Mouse (Mus musculus): ENCODE results near the gene Leng8. TPM values are rescaled to one million over a fixed set of nuclear protein-coding genes. Genes with fewer than 3 reads are reported as not detected.

The Leng8 gene
- polyA plus RNA-seq, 1 experiment from 2014 or later = 20.1 TPM

GRCm38 (mm10) chr7:4139391-4139790, 2.6 kb downstream of the Leng8 start:
- Histone ChIP-seq H3K9ac (no peak overlapping the region), H3K27me3 (no peaks in the 10 kb centered on the region), H3K4me2 (no peak overlapping the region), H3K4me1 (replicated peaks) (peaks cover 32% of the 10 kb centered on the region), H3K36me3 (replicated peaks) (peaks cover 64% of the 10 kb centered on the region), H3K4me3 (replicated peaks) (no peak overlapping the region), H3K9me3 (replicated peaks) (no peaks in the 10 kb centered on the region), H3K27ac (replicated peaks) (no peak overlapping the region)
- 93% methylated on average over 5 of the region's 5 CpGs for WGBS (ENCODE audit: insufficient replicate concordance)
- ATAC-seq (ENCODE audit: insufficient read depth) = no peak

- no peak for ATAC-seq (ENCODE audit: insufficient read depth)
- Histone ChIP-seq H3K27me3 (no peaks in the 10 kb centered on the region), H3K4me3 (replicated peaks) (no peak overlapping the region), H3K9me3 (replicated peaks) (no peaks in the 10 kb centered on the region), H3K27ac (replicated peaks) (no peak overlapping the region), H3K9ac (no peak overlapping the region), H3K36me3 (replicated peaks) (peaks cover 88% of the 10 kb centered on the region), H3K4me2 (no peak overlapping the region), H3K4me1 (replicated peaks) (peaks cover 28% of the 10 kb centered on the region)
- 86% methylated on average over 6 of the region's 6 CpGs for WGBS (ENCODE audit: insufficient replicate concordance)
These were observed 4.9 kb downstream of the Leng8 start for GRCm38 (mm10) chr7:4141648-4142325.

GRCm38 (mm10) chr7:4142796-4143445, 6.1 kb downstream of the Leng8 start:
- ATAC-seq (ENCODE audit: insufficient read depth) = no peak
- H3K4me3 ChIP-seq (replicated peaks) = no peak overlapping the region
- H3K4me1 ChIP-seq (replicated peaks) = peaks cover 32% of the 10 kb centered on the region
- no peaks in the 10 kb centered on the region for H3K9me3 ChIP-seq (replicated peaks)
- H3K36me3 ChIP-seq (replicated peaks) = peaks cover 99% of the 10 kb centered on the region
- WGBS (ENCODE audit: insufficient replicate concordance) = 88% methylated on average over 10 of the region's 10 CpGs
- H3K27me3 ChIP-seq = no peaks in the 10 kb centered on the region
- H3K27ac ChIP-seq (replicated peaks) = no peak overlapping the region
- H3K9ac ChIP-seq = no peak overlapping the region
- H3K4me2 ChIP-seq = no peak overlapping the region

- H3K4me2 ChIP-seq = no peak overlapping the region
- no peak overlapping the region for H3K27ac ChIP-seq (replicated peaks)
- WGBS (ENCODE audit: insufficient replicate concordance) = 94% methylated on average over 19 of the region's 19 CpGs
- ATAC-seq (ENCODE audit: insufficient read depth) = no peak
- H3K4me1 ChIP-seq (replicated peaks) = peaks cover 32% of the 10 kb centered on the region
- no peak overlapping the region for H3K4me3 ChIP-seq (replicated peaks)
- H3K9me3 ChIP-seq (replicated peaks) = no peaks in the 10 kb centered on the region
- no peaks in the 10 kb centered on the region for H3K27me3 ChIP-seq
- no peak overlapping the region for H3K9ac ChIP-seq
- peaks cover 95% of the 10 kb centered on the region for H3K36me3 ChIP-seq (replicated peaks)
These were observed 6.7 kb downstream of the Leng8 start for GRCm38 (mm10) chr7:4143506-4143905.

DNA sequence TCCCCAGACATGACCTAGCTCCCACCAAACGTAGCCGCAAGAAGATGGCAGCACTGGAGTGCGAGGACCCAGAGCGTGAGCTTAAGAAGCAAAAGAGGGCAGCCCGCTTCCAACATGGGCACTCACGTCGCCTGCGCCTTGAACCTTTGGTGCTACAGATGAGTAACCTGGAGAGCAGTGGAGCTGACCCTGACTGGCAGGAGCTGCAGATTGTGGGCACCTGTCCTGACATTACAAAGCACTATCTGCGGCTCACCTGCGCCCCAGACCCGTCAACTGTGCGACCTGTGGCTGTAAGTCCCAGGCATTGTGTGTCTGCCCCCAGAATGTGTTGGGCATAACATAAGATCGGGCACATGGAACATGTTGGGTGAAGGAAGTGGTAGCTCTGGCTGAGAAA, 7.2 kb downstream of the Leng8 start:
- WGBS (ENCODE audit: insufficient replicate concordance) = 94% methylated on average over 13 of the region's 13 CpGs
- no peak overlapping the region for H3K4me2 ChIP-seq
- H3K4me3 ChIP-seq (replicated peaks) = no peak overlapping the region
- ATAC-seq (ENCODE audit: insufficient read depth) = no peak
- no peaks in the 10 kb centered on the region for H3K27me3 ChIP-seq
- H3K9ac ChIP-seq = no peak overlapping the region
- H3K4me1 ChIP-seq (replicated peaks) = peaks cover 33% of the 10 kb centered on the region
- H3K27ac ChIP-seq (replicated peaks) = no peak overlapping the region
- peaks cover 90% of the 10 kb centered on the region for H3K36me3 ChIP-seq (replicated peaks)
- H3K9me3 ChIP-seq (replicated peaks) = no peaks in the 10 kb centered on the region

DNA sequence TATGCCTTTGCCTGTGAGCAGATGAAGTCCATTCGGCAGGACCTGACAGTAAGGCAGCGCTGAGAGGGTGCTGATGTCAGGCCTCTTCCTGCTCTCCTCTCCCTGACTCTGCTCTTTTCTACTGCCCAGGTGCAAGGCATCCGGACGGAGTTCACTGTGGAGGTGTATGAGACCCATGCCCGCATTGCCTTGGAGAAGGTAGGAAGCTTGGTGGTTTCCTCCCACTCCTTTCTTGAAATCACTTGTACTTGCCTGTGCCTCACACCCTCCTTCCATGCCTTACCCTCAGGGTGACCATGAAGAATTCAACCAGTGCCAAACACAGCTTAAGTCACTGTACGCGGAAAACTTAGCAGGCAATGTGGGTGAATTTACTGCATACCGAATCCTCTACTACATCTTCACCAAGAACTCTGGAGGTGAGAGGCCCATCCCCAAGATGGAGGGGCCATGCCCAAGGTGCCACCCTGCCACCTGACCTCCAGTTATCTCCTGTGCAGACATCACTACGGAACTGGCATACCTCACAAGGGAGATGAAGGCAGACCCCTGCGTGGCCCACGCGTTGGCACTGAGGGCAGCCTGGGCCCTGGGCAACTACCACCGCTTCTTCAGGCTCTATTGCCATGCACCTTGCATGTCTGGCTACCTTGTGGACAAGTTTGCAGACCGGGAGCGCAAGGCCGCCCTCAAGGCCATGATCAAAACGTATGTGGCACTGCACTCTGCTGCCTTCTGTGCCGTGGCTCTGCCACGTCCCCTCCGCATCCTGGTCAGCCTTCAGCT, 8.1 kb downstream of the Leng8 start:
- no peak overlapping the region for H3K4me3 ChIP-seq (replicated peaks)
- peaks cover 80% of the 10 kb centered on the region for H3K36me3 ChIP-seq (replicated peaks)
- H3K4me1 ChIP-seq (replicated peaks) = peaks cover 40% of the 10 kb centered on the region
- H3K4me2 ChIP-seq = no peak overlapping the region
- 90% methylated on average over 20 of the region's 20 CpGs for WGBS (ENCODE audit: insufficient replicate concordance)
- H3K9ac ChIP-seq = no peak overlapping the region
- no peak overlapping the region for H3K27ac ChIP-seq (replicated peaks)
- H3K27me3 ChIP-seq = no peaks in the 10 kb centered on the region
- H3K9me3 ChIP-seq (replicated peaks) = no peaks in the 10 kb centered on the region
- no peak for ATAC-seq (ENCODE audit: insufficient read depth)

GRCm38 (mm10) chr7:4145552-4146190, 8.8 kb downstream of the Leng8 start:
- no peak for ATAC-seq (ENCODE audit: insufficient read depth)
- Histone ChIP-seq H3K9ac (no peak overlapping the region), H3K4me1 (replicated peaks) (peaks cover 47% of the 10 kb centered on the region), H3K27ac (replicated peaks) (no peak overlapping the region), H3K4me3 (replicated peaks) (no peak overlapping the region), H3K9me3 (replicated peaks) (no peaks in the 10 kb centered on the region), H3K27me3 (peaks cover under 1% of the 10 kb centered on the region; the same call in 1 of the 2 replicates), H3K4me2 (no peak overlapping the region), H3K36me3 (replicated peaks) (peaks cover 73% of the 10 kb centered on the region)
- 60% methylated on average over 6 of the region's 6 CpGs for WGBS (ENCODE audit: insufficient replicate concordance)

DNA sequence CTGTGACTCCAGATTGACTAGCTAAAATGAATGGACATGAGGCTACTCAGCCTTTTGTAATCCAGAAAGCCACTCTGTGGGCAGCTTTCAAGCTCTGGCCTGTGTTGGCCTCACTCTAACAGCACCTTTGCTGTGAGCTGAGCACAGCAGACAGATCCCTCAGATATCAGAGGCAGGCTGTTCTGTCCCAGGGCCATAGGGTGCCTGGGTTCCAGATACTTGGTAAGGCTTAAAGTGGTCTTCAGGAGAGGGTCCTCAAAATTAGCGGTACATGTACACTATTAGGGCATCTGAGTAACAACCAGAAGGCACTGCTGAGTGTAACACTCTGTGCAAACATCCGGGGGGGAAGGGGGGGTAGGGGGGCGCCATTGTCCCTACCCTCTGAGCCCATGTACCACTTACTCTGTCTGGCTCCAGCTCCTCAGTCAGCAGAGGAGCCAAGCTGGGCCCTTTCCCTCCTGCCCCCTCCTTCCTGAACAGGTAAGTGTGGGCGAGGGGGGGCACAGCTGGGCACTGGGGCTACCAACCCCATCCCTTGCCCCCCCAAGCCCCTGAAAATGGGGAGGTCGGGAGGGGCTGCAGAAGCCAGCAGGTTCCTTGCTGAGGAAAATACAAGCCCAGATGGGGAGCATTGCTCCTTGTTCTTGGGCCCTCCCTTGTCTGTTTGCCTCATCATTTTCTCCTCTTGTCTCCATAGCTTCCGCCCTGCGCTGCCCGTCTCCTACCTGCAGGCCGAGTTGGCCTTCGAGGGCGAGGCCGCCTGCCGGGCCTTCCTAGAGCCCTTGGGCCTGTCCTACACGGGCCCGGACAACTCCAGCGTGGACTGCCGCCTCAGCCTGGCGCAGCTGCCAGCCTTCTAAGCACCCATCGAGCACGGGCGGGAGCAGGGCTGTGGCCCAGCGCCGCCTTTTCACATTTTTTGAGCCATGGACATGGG, 9.7 kb downstream of the Leng8 start:
- H3K4me3 ChIP-seq (replicated peaks) = no peak overlapping the region
- H3K4me1 ChIP-seq (replicated peaks) = peaks cover 55% of the 10 kb centered on the region
- peaks cover 65% of the 10 kb centered on the region for H3K36me3 ChIP-seq (replicated peaks)
- ATAC-seq (ENCODE audit: insufficient read depth) = no peak
- H3K27ac ChIP-seq (replicated peaks) = no peak overlapping the region
- H3K27me3 ChIP-seq = peaks cover 9% of the 10 kb centered on the region
- no peaks in the 10 kb centered on the region for H3K9me3 ChIP-seq (replicated peaks)
- H3K4me2 ChIP-seq = no peak overlapping the region
- 87% methylated on average over 23 of the region's 23 CpGs for WGBS (ENCODE audit: insufficient replicate concordance)
- no peak overlapping the region for H3K9ac ChIP-seq

DNA sequence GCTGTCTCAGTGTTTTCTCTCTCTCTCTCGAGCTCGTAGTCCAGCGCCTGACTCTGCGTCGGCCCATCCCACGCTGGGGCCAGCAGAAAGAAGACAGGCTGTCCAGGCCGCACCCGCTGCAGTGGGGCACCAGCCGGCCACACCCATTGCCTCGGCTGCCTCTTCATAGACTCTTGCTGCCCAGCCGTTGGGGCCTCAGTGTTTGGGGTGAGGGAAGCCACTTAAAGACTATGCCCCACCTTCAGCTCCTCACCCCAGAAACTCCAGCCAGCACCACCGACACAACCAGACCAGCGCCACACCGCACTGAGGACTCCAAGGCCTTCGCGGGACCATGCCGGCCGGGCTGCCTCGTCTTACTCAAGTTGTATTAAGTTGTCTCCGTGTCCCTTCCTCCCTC, 10.5 kb downstream of the Leng8 start:
- Histone ChIP-seq H3K9ac (no peak overlapping the region), H3K27ac (replicated peaks) (no peak overlapping the region)

GRCm38 (mm10) chr7:4147836-4148235, 11.0 kb downstream of the Leng8 start:
- no peak for ATAC-seq (ENCODE audit: insufficient read depth)
- Histone ChIP-seq H3K4me2 (peak overlapping the region; percentile 97; the same call in 1 of the 2 replicates), H3K27ac (replicated peaks) (0 out of 2 replicates have a peak overlapping the region, but pooled peaks have one; percentile 94), H3K9me3 (replicated peaks) (no peaks in the 10 kb centered on the region), H3K4me1 (replicated peaks) (peaks cover 58% of the 10 kb centered on the region), H3K9ac (no peak overlapping the region), H3K4me3 (replicated peaks) (no peak overlapping the region), H3K36me3 (replicated peaks) (peaks cover 52% of the 10 kb centered on the region), H3K27me3 (peaks cover 11% of the 10 kb centered on the region)
- 83% methylated on average over 4 of the region's 4 CpGs for WGBS (ENCODE audit: insufficient replicate concordance)

More for the DNA sequence above, 10.5 kb downstream of the Leng8 start:
- 63% methylated on average over 20 of the region's 20 CpGs for WGBS (ENCODE audit: insufficient replicate concordance)
- H3K4me2 ChIP-seq = no peak overlapping the region
- no peak for ATAC-seq (ENCODE audit: insufficient read depth)
- peaks cover 56% of the 10 kb centered on the region for H3K36me3 ChIP-seq (replicated peaks)
- H3K4me1 ChIP-seq (replicated peaks) = peaks cover 58% of the 10 kb centered on the region
- H3K4me3 ChIP-seq (replicated peaks) = no peak overlapping the region
- H3K9me3 ChIP-seq (replicated peaks) = no peaks in the 10 kb centered on the region
- H3K27me3 ChIP-seq = peaks cover 11% of the 10 kb centered on the region
